Mouse (Mus musculus): Measurements from ENCODE around the gene Cd82.

The Cd82 gene

DNA sequence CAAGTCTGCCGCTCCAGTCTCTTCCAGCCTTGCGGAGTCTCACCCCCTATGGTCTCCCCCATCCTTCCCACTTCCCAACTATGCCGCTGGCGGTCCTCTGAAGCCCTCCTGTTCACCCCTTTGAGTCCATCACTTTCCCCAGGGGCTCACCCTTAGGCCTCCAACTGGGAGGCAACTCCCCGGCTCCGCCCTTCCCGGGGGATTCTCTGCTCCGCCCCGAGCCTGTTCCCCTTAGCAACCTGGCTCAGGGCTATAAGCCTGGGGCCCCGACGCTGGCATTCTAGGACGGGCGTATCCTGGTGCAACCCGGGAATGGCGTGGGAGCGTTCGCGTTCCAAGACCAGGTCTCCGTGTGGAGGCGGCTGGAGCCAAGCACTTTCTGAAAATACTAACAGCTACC, at the start of gene Cd82:
Gene Cd82, minus strand, starts transcription at position 381 of the 400 bp plus-strand sequence.
- DNase-seq (ENCODE audit: low spot score) = peak; percentile 79

DNA sequence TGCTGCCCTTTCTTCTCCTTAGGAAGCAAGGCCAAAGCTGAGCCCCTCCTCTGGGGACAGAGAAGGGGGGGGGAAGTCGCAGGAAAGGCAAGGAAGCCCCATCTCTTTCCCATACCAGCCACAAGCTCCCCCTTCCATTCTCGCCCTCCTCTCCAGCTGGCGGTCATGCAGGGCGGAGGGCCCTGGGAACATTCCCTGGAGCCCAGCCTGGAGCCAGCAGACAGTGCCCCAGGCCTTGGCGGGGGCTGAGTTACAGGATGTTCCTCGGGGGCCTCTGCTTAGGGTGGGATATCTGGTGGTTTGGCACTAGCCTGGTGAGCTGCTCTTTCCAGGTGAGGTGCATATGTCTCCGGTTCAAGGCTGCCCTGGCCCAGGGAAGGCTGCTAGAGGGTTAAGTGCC, 49.2 kb upstream of the Cd82 start:
- no peak for DNase-seq (ENCODE audit: low spot score)

DNA sequence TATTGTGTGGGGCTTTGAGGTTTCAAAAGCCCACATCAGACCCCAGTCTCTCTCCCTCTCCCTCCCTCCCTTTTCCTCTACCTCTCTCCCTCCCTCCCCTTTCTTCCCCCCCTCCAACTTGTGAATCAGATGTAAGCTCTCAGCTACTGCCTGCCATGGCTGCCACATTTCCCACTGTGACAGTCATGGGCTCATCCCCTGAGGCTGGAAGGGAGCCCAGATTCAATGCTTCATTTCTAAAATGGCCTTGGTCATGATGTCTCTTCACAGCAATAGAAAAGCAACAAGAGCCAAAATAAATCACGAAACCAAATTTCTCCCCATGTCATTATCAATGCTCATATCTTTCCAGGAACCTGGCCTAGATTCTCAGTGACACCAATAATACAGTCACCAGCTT, 47.9 kb upstream of the Cd82 start:
- no peak for DNase-seq (ENCODE audit: low spot score)

DNA sequence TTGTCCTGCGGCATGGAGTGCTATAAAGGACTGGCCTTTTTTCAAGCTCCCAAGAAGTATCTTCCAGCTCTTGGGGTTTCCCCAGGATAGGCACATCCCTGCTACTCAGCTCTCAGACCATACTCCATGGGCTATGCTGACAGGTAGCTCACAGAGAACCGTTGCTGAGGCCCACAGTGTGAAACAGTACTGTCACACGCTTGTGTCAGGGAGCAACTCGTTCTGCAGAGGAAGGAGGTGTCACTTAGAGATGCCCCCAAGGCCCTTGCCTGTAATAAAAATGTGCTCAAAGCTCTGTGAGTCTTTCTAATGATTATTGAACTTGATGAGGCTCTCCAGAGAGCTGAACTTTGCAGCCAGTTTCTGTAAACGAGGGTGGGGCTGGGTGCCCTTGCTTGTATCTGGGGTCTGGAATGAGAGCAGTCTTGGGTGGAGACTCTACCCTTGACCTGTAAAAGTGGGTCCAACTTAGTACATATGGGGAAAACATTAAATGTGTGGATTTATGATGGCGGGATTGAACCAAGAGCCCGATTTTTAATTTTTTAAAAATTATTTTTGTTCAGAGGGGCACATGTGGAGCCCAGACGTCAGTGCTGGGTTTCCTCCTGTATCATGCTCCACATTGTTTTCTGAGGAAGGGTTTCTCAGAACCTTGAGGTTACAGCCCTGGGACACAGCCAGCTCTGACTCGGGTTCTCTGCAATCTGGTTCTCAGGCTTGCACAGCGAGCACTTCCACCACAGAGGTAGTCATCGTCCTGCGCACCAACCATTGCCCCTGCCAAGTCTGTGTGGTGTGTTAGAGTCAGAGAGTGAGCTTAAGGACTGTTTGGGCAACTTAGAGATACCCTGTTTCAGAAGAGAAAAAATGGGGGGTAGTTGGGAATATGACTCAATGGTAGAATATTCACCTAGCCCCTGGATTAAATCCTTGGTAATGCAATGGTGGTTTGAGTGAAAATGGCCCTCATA, 47.1 kb upstream of the Cd82 start:
- DNase-seq (ENCODE audit: low spot score) = no peak

DNA sequence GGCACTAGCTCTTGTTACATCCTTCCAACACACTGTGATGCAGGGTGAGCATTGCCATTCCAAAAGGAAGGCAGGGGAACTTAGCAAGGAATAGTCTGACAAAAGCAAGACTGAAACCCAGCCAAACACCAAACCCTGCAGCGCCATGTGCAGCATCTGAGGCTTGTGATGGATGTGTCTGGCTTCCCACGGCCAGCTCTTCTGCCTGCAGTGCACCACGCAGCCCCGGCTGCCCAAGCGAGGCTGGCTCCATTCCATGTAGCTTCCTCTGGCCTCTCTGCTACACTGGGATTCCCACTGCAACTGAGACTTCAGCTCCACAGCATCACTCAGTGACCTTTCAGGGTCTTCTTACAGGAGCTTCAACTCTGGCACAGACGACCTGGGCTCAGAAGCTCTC, 42.2 kb upstream of the Cd82 start:
- DNase-seq (ENCODE audit: low spot score) = no peak

DNA sequence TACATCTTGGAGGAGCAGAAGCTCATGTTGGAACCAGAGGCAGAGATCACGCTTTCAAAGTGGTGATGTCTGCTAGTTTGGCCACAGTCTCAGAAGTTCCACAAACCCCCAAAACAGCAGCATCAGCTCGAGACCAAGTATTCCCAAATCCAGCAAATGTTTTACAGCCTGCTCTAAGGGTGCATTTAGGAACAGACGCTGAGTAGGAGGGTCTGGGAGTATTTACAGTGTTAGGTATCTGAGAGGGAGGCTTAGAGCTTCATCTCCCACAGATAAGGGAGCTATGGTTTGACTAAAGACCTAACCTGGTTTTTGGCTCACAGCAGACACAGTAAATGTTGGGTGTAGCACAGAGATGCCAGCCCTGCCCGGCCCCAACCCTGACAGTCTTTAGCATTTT, 40.4 kb upstream of the Cd82 start:
- no peak for DNase-seq (ENCODE audit: low spot score)

DNA sequence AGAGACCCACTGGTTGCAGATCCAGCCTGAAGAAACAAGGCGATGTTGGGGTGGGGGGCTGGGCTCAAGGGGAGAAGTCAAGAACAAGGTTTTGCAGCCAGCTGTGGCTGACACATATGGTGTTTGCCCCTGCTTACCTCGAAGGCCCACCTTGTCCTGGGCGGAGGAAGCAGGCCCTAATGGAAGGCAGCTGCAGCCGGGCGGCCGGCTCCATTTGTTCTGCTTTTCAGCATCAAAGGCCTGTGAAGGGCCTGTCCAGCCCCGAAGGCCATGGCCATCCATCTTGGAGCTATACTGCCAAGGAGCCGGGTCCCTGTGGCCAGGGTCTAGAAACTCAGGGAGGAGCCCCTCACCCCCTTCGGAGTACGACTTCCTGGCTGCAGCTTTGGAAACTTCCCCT, 38.4 kb upstream of the Cd82 start:
- DNase-seq (ENCODE audit: low spot score) = peak; percentile 69

DNA sequence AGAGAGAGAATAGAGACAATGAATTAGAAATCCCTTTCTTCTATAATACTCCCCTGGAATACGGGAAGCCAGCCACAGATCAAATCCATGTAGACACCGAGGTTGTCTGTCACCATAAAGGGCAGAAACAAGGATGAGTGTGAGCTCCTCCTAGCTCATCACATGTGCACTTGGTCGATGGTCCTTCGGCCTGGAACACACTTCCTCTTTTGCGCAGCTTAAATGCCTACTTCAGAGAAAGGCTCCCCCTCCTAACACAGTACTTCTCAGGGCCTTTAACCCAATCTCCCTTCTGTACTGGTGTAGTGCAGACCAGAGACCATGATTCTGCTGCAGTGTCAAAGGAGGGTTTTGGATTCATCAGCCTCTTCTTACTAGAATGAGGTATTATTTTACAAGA, 34.3 kb upstream of the Cd82 start:
- DNase-seq (ENCODE audit: low spot score) = no peak

DNA sequence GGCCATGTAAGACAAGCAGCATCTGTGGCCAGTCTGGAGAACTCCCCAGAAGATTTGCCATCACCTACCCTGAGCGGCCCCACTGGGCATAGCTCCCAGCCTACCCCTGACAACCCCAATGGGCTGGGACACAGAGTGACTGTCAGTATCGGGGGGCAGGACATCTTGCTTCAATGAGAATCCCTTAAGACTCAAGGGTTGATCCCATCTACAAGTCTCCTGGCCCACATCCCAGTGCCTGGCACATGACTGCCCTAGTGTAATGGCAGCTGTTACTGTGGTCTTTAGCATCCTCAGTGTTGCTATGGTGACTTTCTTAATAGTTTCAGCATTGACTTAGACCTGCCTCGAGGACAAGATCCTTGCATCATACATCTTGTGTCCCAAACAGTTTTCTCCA, 32.2 kb upstream of the Cd82 start:
- no peak for DNase-seq (ENCODE audit: low spot score)

DNA sequence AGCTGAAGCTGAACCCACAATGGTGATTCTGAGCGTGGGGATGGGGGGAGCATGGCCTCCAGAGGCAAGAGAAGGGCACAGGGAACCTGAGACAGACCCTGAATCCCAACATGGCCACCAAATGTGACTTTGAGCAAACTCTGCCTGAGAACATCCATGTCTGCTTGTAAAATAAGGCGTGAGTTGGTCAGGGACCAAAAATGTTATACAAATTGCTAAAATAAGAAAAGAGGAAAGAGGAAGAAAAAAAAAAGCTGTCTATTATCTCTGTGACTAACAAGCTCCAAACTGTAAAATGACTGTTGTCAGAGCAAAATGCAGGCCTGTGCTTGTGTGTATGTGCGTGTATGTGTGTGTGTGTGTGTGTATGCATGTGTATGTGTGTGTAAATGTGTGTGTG, 30.6 kb upstream of the Cd82 start:
- DNase-seq (ENCODE audit: low spot score) = no peak

DNA sequence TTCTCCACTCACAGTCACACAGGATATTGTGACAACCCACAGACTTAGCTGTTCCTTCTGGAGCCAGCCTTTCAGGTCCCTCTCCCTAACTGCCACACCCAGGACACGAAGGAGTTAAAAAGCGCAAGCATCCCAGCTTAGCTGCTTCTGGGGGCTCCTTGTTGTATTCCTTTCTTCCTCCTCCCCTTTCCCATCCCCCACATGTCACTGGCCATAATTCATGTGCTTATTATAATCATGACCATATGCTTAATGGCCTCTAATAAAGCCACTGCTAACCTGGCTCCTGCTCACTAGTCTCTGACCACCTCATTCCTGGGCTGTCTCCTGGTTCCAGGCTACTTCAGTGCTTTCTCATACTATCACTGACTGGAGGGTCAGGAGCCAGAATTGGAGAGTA, 27.6 kb upstream of the Cd82 start:
- peak; percentile 63 for DNase-seq (ENCODE audit: low spot score)

DNA sequence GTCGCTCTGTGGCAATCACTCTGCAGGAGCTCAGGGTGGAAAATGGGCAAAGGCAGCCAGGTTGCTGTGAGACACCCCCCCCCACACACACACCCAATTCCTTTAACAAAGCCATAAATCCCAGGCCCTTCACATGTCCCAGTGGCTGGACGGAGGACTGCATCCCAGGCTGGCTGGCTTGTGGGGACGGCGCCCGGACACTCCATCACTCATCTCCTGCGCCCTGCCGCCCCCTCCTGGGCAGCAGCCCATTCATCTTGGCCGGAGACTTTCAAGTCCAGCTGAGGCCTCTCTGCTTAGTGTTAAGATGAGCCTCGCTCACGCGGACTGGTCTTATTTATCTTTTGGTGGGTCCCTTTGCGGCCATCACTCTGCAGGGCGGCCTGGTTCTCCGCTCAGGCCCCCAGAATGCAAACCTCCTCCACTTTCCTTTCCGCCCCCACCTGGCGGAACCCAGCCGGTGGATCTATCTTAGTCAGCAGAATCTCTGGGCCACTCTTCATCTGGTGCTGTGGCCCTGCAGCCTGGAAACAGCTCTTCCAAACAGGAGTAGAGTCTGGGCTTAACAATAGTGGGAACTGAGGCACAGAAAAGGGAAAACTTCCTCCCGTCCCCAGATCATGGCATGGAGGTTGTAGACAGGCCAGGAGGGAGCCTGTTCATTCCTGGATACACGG, 26.1 kb upstream of the Cd82 start:
- DNase-seq (ENCODE audit: low spot score) = peak; percentile 78

DNA sequence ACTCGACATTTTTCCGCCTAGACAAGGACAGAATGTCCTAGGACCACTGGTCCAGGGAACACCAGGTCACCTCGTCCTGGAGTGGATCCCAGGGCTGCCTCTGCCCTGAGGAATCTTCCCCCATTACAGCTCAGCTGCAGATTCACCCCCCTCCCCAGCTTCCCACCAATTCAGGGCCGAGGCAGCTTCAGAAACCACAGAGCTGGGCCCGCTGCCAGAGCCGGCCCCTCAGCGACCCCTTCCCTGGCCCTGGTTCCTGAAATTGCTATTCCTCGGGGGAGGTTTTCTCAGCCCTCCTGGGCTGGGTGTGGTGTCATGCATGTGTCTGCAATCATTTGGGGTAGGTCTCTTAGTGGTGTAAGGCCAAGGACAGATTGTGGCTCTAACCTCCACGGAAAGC, 22.5 kb upstream of the Cd82 start:
- no peak for DNase-seq (ENCODE audit: low spot score)

DNA sequence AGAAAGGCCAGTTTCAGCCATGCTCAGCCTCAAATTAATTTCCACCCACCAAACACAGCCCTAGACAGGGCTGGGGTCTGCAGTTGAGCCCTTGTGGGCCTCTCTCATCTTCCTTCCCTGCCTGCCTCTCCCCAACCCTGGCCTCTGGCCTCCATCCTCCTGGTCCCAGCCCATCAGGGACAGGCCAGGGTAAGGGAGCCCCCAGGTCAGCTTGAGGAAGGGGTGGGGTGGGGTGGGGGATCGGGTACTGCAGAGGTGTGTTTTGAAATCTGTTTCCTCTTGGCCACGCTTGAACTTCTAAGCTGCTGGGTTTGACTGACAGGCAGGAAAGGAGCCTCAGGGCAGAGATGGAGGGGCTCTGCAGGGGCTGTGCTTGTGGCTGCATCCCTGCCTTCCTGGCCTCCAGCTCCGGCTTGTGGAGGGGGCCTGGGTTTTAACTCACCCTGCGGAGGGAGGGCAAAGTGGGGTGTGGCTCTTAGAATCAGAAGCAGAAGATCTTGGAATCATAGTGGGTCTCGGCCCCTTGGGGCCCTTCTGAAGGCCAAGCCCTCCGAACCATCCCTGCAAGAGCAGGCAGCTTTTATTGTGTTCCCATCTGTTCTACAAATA, 19.2 kb upstream of the Cd82 start:
- peak; percentile 55 for DNase-seq (ENCODE audit: low spot score)

DNA sequence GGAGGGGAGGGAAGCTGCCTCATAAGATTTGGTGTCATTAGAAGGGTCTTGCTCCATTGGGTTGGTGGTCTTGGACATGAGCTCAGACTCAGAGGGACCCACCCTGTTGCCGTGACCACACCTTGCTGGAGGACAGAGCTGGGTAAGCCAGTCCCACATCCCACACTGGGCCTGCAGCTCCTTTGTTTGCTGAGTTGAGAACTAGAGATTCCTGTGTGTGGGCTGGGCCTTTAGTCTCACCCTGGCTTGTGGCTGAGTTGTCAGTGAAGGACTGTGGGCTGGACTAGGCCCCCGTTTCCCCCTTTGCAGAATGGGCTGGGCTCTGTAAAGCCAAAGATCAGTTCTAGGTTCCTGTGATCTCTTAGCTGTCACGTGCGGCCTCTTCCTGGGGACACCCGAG, 15.8 kb upstream of the Cd82 start:
- DNase-seq (ENCODE audit: low spot score) = no peak

DNA sequence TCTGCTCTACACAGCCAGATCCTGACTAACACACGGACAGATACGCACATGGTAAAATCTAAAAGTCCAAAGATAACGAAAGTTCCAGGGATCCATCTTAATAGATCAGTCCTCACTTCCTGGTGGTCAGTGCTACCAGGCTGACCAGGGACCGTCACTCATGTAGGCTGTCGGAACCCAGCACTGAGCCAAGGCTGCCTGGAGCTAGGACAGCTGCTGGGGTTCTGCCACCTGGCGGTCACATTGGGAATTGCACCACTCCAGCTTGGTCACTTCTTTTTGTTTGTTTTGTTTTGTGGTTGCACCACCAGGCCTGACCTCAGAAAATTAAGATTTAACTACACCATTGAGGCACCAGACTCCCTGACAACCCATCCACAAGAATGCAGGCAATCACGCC, 14.6 kb upstream of the Cd82 start:
- peak; percentile 81 for DNase-seq (ENCODE audit: low spot score)

DNA sequence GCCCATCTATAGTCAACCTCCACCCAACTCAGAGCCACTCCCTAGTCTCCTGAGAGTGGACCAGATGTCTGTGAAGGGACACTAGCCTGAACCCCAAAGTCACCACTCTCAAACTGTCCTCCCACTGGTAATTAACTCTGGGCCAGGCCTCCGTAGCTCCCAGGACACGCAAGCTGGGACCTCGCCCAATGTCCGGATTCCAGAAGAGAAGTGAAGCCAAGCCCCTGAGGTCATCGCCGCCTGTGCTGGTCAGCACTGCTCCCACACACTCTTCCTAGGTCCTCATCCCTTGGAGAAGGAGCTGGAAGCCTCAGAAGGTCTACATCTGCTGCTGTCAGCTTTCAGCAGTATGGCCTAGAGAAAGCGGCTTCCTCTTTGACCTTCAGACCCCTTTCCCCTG, 13.5 kb upstream of the Cd82 start:
- DNase-seq (ENCODE audit: low spot score) = no peak

DNA sequence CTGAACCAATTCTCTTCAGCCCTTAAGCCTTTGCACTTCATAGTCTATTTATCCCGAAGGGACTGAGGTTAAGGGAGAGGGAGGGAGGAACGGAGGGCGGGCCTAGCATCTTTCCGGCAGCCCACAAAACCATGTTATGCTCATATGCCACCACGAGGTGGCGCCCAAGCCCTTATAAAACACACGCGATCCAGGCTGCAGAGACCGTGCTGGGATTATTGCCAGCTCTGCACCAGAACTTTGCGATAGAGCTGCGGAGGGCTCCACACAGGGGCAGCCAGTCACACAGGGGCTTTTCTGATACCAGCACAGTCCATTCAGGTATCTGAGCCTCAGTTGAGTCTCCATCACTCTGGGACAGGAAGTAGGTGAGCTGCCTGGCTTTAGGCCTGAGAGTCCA, 12.1 kb upstream of the Cd82 start:
- DNase-seq (ENCODE audit: low spot score) = peak; percentile 95

DNA sequence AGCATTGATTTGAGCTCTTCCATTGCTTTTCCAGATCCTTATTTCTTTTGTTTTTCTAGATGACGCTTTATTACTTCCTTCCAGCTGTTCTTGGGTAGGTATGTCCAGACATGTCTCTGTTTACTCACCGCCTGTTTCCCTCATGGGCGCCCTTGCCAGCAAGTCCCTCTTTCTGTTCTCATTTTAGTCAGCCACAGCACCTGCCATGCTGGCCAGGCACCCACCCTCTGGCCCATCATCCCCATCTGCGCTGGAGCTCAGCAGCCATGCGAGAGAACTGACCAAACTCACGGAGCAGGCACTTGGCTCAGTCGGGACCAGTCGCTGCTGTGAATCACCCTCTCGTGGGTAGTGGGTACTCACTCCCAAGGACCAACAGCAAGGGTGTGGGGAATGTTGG, 11.0 kb upstream of the Cd82 start:
- no peak for DNase-seq (ENCODE audit: low spot score)

DNA sequence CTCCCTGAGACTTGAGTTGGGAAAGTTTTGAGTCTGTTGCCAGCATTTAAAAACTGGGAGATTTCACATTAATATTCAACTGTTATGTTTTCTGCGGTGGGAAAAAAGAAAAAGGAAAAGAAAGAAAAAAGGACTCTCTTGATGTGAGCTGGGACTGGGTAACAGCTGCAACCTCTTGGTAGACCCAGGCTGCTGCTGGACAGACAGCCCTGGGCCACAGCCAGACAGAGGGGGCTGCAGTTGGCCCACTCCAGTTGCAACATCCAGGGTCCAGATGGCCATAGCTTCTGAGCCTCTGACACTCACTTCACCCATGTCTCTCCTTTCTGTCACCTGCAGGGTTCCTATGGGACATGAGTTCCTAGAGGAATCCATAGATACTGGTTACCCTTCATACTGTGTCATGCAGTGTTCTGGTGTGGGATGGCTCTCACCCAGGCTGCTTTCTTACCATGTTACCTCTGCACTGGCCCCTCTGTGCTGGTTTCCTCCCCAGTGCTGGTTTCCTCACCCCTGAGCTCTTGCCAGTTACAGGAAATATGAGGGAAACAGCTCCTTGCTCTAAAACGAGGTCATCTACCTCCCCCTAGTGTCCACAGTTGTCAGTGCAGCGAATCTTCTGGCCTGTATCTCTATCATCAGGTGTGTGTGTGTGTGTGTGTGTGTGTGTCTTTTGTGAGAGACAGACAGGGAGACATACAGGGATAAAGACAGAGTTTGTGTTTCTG, 8.1 kb upstream of the Cd82 start:
- peak; percentile 90 for DNase-seq (ENCODE audit: low spot score)

DNA sequence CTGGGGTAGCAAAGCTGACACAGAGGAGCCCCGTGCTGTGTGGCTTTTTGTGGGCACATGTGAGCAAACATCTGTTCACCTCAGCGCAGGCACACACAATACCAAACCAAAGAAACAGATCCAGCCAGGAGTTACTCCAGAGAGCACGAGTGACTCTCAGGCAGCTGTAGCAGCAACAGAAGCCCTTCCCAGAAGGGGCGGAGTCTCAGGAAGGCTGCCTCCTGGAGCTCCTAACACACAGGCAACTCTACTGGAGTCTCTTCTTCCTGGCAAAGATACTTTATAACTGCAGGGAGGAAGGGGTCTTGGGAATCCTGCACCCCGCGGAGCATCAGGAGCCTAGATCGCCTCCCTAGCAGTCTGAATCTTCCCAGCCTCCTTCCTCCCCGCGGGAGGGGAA, 7.2 kb upstream of the Cd82 start:
- peak; percentile 78 for DNase-seq (ENCODE audit: low spot score)

DNA sequence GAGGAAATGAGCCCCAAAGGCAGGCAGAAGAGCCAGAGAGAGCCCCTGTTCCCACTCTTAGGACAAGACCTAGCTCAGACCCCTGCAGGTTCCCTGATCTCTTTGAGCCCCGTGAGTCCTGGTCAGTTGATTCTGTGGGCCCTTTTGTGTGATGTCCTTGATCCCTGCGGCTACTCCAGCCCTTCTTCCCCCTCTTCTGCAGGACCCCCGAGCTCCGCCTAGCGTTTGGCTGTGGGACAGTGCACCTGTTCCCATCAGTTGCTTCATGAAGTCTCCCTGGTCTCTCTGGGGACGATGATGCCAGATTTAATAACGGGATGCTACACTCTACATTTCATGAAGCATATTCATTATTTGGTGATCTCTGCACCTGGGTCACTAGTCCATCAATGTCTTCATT, 6.2 kb upstream of the Cd82 start:
- DNase-seq (ENCODE audit: low spot score) = peak; percentile 80

Data from embryo, embryonic 10.5 days (tissue).